Mouse (Mus musculus): ENCODE measurements around the gene Clock.

GRCm38 (mm10) chr5:76287062-76287461 lies 17.5 kb downstream of the Clock start:
- TF ChIP-seq CTCF (IDR thresholded peaks at IDR 0.05; ENCODE audit: extremely low read depth, insufficient read depth, insufficient read length, insufficient replicate concordance): no peak
- no peak for TF ChIP-seq POLR2A (IDR thresholded peaks at IDR 0.05; ENCODE audit: low read depth, low read length)

Data from spleen, adult 2 months (tissue).